Mouse (Mus musculus): ENCODE data around the gene Lrrc58. TPM values are rescaled to one million over a fixed set of nuclear protein-coding genes. Genes with fewer than 3 reads are reported as not detected.
A peak's percentile ranks its signal among the peaks of the same experiment; 100 is the strongest.

Gene Lrrc58
- polyA plus RNA-seq, 1 experiment from 2014 or later, result 48.2 TPM

DNA sequence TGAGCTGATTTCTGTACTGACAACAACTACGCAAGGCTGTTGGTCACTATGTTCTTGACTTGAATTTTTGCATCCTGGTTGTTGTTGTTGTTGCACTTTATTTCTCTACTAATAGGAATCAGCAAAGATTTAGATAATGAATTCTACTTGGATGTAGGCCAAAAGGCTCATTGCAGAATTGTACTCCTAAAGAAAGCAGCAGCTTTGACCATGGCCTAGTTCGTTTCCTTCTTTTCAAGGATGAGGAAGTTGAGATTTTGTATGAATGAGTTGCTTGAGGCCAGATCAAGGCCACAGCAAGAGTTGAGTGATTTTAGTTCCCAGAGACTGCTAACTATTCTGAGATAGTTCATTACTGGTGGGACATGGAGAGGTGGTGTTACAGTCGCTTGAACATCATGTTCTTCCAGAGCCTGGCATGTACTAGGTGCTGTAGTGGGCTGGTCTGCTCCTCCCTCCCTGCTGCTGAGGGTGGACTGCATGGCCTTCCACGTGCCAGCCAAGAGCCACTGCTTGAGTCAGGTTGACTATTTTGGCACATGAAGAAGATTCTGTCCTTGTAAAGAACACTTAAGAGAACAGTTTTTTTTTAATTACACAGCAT is 3.0 kb downstream of the Lrrc58 start:
- H3K4me2 ChIP-seq, result peak overlapping the region; percentile 75
- H3K9me3 ChIP-seq, result no peaks in the 10 kb centered on the region
- 0 out of 2 replicates have a peak overlapping the region, but pooled peaks have one; percentile 16 for H3K9ac ChIP-seq
- H3K27ac ChIP-seq (replicated peaks), result no peak overlapping the region
- H3K36me3 ChIP-seq, result no peaks in the 10 kb centered on the region
- no peak overlapping the region for H3K4me3 ChIP-seq
- H3K4me1 ChIP-seq (replicated peaks), result peaks cover 38% of the 10 kb centered on the region
- no peak for ATAC-seq (ENCODE audit: low FRiP score, low read depth)
- H3K27me3 ChIP-seq, result no peaks in the 10 kb centered on the region
- WGBS, result 72% methylated on average over 4 of the region's 4 CpGs

DNA sequence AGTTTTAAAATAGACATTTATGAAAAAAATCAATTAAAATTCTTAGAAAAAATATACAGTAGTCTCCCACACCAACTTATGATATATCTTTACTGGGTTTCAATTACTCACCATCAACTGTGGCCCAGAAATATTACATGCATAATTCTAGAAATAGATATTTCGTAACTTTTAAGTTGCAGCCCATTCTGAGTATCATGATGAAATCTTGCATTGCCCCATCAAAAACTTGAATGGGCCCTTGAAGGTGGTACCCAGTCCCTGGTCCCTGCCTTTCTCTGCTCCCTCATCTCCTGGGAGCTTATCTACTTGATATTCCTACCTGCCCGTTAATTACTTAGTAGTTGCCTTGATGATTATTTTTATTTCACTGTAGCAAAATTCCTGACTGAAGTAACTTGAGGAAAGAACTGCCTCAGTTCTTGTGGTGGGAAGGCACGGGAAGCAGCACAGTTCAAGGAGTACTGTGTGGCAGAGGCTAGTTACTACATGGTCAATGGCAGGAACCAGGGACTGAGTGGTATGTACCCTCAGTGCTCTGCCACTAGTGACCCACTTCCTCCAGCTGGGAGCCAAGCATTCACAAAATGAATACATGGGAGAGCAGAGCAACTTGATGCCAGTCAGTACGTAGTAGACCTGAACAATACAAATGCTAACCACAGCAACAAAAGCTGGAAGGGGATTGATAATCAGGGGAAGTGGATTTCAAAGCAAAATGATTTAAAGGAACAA is 6.5 kb downstream of the Lrrc58 start:
- 78% methylated on average over 4 of the region's 4 CpGs for WGBS
- Histone ChIP-seq H3K27me3 (no peaks in the 10 kb centered on the region), H3K9ac (no peak overlapping the region), H3K36me3 (peaks cover 20% of the 10 kb centered on the region), H3K9me3 (no peaks in the 10 kb centered on the region), H3K4me3 (no peak overlapping the region), H3K27ac (replicated peaks) (no peak overlapping the region), H3K4me1 (replicated peaks) (peaks cover 37% of the 10 kb centered on the region), H3K4me2 (no peak overlapping the region)
- ATAC-seq (ENCODE audit: low FRiP score, low read depth), result 0 out of 2 replicates have a peak, but pooled peaks have one; percentile 48

DNA sequence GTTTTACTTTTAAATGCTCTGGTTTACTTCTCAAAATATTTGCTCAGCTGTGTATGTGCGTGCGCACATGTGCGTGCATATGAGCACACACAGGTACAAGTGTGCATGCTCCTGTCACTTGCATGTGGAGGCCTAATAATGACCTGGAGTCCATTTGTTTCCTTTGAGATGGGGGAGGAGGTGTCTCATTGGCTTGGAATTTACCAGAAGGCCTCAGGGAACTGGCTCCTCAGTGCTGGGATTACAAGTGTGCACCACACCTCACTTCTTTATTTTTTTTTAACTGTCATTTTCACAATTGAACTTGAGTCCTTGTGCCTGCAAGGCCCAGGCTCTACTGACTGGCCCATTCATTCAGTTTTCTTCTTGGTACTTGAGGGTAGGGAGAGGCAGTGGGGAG is 9.2 kb downstream of the Lrrc58 start:
- no peak for ATAC-seq (ENCODE audit: low FRiP score, low read depth)
- Histone ChIP-seq H3K4me3 (no peak overlapping the region), H3K9me3 (no peaks in the 10 kb centered on the region), H3K4me1 (replicated peaks) (peaks cover 14% of the 10 kb centered on the region), H3K4me2 (no peak overlapping the region), H3K36me3 (peaks cover 37% of the 10 kb centered on the region), H3K27ac (replicated peaks) (no peak overlapping the region), H3K9ac (no peak overlapping the region), H3K27me3 (no peaks in the 10 kb centered on the region)
- 96% methylated on average over 3 of the region's 3 CpGs for WGBS

DNA sequence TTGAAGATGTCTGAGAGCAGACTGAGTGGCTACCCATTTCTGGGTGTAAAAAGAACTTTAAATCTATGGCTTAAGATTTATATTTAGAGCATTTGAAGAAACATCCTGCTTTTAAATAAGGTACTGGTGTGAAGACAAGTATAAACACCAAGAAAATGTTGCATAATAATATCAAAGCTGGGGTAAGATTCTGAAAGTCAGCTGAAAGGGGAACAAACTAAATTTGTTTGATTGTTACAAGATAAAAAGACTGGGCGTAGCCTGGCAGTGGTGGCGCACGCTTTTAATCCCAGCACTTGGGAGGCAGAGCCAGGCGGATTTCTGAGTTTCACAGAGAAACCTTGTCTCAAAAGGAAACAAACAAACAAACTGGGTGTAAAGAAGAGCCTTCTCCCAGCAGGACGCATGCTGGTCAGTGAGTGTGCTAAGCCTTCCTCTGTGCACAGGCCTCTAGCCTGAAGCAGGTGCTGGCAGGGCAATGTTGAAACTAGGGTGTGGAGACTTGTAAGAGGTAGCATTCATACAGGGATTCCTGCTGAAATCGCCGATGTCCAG is 10.8 kb downstream of the Lrrc58 start:
- 92% methylated on average over 7 of the region's 7 CpGs for WGBS

DNA sequence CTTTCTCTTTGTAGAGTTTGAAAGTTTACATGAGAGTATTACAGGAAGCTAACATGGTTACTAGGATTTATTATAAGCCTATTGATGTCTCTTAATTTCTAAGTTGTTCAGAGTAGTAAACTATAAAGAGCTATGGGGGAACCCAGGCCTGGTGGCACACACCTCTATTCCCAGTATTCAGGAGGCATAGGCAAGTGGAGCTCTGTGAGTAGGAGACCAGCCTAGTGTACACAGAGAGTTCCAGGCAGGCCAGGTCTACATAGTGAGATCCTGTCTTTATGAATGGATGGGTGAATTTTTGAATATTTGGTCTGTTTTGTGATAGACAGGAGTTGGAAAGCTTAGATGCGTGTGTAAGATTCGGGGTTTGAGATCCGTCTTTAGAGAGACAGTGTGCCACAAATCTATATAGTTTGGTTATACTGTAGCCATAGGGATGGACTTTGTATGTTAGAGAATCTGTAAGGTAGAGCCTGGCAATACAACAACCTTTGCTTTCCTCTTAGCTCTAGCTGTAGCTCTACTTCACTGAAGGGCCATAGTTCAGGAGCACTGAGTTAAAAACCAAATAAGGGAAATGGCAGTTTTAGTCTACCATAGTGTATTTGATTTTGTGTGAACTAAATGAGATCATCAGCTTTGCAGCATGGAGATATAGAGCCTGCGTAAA is 11.7 kb downstream of the Lrrc58 start:
- Histone ChIP-seq H3K9me3 (no peaks in the 10 kb centered on the region), H3K27ac (replicated peaks) (no peak overlapping the region), H3K4me3 (no peak overlapping the region), H3K4me1 (replicated peaks) (peaks cover 10% of the 10 kb centered on the region), H3K36me3 (peaks cover 56% of the 10 kb centered on the region), H3K27me3 (no peaks in the 10 kb centered on the region), H3K9ac (no peak overlapping the region), H3K4me2 (no peak overlapping the region)
- 93% methylated on average over 4 of the region's 4 CpGs for WGBS
- no peak for ATAC-seq (ENCODE audit: low FRiP score, low read depth)

More for the DNA sequence above, 10.8 kb downstream of the Lrrc58 start:
- no peak for ATAC-seq (ENCODE audit: low FRiP score, low read depth)
- no peak overlapping the region for H3K4me2 ChIP-seq
- no peak overlapping the region for H3K9ac ChIP-seq
- H3K36me3 ChIP-seq, result peaks cover 53% of the 10 kb centered on the region
- no peaks in the 10 kb centered on the region for H3K27me3 ChIP-seq
- no peak overlapping the region for H3K4me3 ChIP-seq
- peaks cover 14% of the 10 kb centered on the region for H3K4me1 ChIP-seq (replicated peaks)
- H3K9me3 ChIP-seq, result no peaks in the 10 kb centered on the region
- H3K27ac ChIP-seq (replicated peaks), result no peak overlapping the region

DNA sequence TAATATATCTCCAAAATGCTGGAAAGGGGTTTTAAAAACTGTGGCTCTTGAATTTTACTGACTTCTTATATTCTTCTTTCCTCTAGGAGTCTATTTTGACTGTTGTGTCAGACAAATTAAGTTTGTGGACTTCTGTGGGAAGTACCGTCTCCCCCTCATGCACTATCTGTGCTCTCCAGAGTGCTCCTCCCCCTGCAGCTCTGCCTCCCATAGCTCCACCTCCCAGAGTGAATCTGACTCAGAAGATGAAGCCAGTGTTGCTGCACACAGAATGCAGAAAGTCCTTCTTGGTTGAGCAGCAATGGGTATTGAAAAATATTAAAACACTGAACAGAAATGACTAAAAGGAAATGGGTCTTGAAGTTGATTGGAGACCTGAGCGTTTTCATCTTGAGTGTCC is 13.0 kb downstream of the Lrrc58 start:
- Histone ChIP-seq H3K36me3 (peaks cover 56% of the 10 kb centered on the region), H3K4me1 (replicated peaks) (peaks cover 6% of the 10 kb centered on the region), H3K27ac (replicated peaks) (no peak overlapping the region), H3K4me2 (no peak overlapping the region), H3K27me3 (no peaks in the 10 kb centered on the region), H3K4me3 (no peak overlapping the region), H3K9ac (no peak overlapping the region), H3K9me3 (no peaks in the 10 kb centered on the region)
- WGBS, result 91% methylated on average over 2 of the region's 2 CpGs
- ATAC-seq (ENCODE audit: low FRiP score, low read depth), result no peak

DNA sequence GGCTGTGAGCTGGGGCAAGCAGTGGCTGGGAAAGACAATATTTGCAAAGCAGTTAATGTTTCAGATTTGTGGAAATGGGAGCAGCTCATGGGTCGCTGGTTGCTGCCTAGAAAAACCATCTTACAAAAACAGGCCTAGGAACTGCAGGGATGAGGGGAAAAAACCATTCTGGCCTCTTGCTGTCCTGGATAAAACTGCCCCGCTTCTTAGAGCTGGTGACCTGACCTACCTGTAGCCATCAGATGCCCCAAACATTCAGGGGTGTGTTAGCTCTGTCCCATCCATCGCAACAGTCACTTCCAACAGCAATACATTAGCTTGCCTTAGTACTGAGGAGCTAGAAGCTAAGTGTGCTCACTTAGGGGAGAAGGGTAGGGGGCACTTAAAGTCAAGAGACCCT is 20.8 kb downstream of the Lrrc58 start:
- no peak overlapping the region for H3K4me3 ChIP-seq

DNA sequence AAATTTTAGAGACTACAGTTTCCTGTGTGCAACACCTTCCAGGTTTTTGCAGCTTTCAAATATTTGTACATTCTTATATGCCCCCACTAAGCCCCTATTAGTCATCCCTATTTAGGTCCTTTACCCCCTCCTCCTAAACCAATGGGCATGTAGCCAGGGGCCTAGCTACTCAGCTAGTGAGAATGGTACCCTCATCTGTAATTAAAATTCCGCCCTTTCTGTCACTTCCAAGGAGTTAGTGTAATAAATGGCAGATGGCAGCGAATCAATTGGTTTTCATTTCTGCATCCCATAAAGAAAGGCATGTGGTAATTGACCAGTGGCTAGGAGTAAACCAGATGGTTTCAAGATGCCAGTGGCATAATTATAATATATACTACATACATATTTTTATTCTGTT is 24.5 kb downstream of the Lrrc58 start:
- Histone ChIP-seq H3K36me3 (no peaks in the 10 kb centered on the region), H3K4me1 (replicated peaks) (no peaks in the 10 kb centered on the region), H3K4me2 (no peak overlapping the region), H3K27ac (replicated peaks) (no peak overlapping the region; the same call in 1 of the 2 replicates), H3K4me3 (no peak overlapping the region), H3K9ac (no peak overlapping the region), H3K9me3 (no peaks in the 10 kb centered on the region), H3K27me3 (no peaks in the 10 kb centered on the region)
- 28% methylated on average over 2 of the region's 2 CpGs for WGBS
- no peak for ATAC-seq (ENCODE audit: low FRiP score, low read depth)

More for the DNA sequence above, 20.8 kb downstream of the Lrrc58 start:
- Histone ChIP-seq H3K9me3 (no peaks in the 10 kb centered on the region), H3K27ac (replicated peaks) (no peak overlapping the region), H3K4me2 (no peak overlapping the region), H3K9ac (no peak overlapping the region), H3K27me3 (no peaks in the 10 kb centered on the region), H3K4me1 (replicated peaks) (no peaks in the 10 kb centered on the region), H3K36me3 (peaks cover 3% of the 10 kb centered on the region; the same call in 1 of the 2 replicates)
- no peak for ATAC-seq (ENCODE audit: low FRiP score, low read depth)
- WGBS, result 91% methylated on average over 3 of the region's 3 CpGs

DNA sequence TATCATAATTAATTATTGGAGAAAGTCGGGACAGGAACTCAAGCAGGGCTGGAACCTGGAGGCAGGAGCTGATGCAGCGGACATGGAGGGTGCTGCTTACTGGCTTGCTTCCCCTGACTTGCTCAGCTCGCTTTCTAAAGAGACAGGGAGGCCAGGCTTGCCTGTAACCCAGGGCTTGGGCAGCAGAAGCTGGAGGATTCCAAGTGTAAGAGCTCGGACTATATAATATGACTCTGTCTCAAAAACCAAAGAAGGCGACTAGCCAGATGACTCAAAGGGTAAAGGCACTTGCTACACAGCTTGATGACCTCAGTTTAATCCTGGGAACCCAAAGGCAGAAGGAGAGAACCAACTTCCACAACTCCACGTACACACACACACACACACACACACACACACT is 25.2 kb downstream of the Lrrc58 start:
- Histone ChIP-seq H3K9ac (no peak overlapping the region), H3K27me3 (no peaks in the 10 kb centered on the region), H3K9me3 (no peaks in the 10 kb centered on the region), H3K4me1 (replicated peaks) (no peaks in the 10 kb centered on the region), H3K27ac (replicated peaks) (no peak overlapping the region), H3K4me2 (no peak overlapping the region), H3K36me3 (no peaks in the 10 kb centered on the region), H3K4me3 (no peak overlapping the region)
- ATAC-seq (ENCODE audit: low FRiP score, low read depth), result no peak
- WGBS, result 63% methylated on average over 6 of the region's 6 CpGs

DNA sequence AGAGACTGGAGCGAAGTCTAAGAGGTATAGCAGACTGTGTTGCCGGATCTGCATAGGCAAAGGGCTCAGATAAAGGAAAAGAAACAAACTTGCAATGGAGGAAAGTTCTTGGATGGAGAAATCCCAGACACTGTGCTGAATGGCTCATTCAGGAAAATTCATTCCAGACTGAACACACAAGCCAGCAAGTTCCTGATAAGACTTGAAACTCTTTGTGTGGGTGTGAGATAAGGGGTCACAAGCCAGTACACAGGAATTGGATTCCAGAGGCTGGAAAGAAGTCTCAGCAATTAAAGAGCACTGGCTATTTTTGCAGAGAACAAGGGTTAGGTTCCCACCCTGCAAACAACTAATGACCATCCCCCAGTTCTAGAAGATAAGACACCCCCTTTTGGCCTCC is 25.8 kb downstream of the Lrrc58 start:
- H3K9me3 ChIP-seq, result no peaks in the 10 kb centered on the region
- no peak for ATAC-seq (ENCODE audit: low FRiP score, low read depth)
- WGBS, result 91% methylated on average over 2 of the region's 2 CpGs

DNA sequence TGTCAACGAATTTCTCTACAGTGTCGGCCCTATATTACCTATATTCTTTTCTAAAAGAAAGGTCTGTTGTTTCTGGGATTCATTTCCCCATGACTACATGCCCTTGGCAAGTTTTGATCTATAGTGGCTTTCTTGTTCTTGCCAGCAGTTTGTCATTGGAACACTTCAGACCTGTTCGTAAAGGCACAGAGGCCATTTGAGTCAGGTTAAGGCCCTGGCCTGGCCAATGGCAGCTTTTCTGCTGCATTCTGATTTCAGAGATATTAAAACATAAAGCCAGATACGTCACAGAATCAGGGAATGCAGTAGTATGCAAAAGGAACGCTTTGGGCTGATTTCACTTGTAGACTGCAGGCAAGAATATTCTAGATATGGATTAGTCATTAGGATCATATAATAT is 30.6 kb downstream of the Lrrc58 start:
- H3K4me1 ChIP-seq (replicated peaks), result no peaks in the 10 kb centered on the region
- no peak overlapping the region for H3K9ac ChIP-seq
- no peak for ATAC-seq (ENCODE audit: low FRiP score, low read depth)
- H3K27me3 ChIP-seq, result no peaks in the 10 kb centered on the region
- no peaks in the 10 kb centered on the region for H3K9me3 ChIP-seq
- H3K36me3 ChIP-seq, result no peaks in the 10 kb centered on the region
- no peak overlapping the region for H3K4me2 ChIP-seq
- H3K27ac ChIP-seq (replicated peaks), result no peak overlapping the region
- 85% methylated on average over 5 of the region's 5 CpGs for WGBS
- no peak overlapping the region for H3K4me3 ChIP-seq

More for the DNA sequence above, 25.8 kb downstream of the Lrrc58 start:
- Histone ChIP-seq H3K9ac (no peak overlapping the region), H3K4me1 (replicated peaks) (no peaks in the 10 kb centered on the region), H3K27me3 (no peaks in the 10 kb centered on the region), H3K27ac (replicated peaks) (no peak overlapping the region), H3K36me3 (no peaks in the 10 kb centered on the region), H3K4me3 (no peak overlapping the region), H3K4me2 (no peak overlapping the region)

DNA sequence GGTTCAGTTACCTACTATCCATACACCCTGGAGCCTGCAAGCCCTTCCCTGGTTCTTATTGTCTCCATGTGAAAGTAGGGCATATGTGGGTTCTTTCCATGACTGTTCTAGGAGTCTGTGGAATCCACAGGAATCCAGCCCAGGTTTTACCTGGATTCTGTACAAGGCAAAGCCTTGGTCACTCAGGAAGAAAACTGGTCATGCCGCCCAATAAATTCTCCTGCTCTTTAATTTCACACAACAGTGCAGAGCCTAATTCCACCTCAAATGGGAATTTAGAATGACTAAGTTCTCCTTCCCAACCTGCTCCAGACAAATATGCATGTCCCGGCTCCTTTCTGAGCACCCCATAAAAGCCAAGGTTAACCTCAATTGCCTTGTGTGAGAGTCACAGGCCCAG is 31.2 kb downstream of the Lrrc58 start:
- WGBS, result 46% methylated on average over 2 of the region's 2 CpGs
- Histone ChIP-seq H3K36me3 (no peaks in the 10 kb centered on the region), H3K9ac (no peak overlapping the region), H3K27me3 (no peaks in the 10 kb centered on the region), H3K4me3 (no peak overlapping the region), H3K4me1 (replicated peaks) (no peaks in the 10 kb centered on the region), H3K9me3 (no peaks in the 10 kb centered on the region), H3K27ac (replicated peaks) (no peak overlapping the region), H3K4me2 (no peak overlapping the region)
- ATAC-seq (ENCODE audit: low FRiP score, low read depth), result no peak
